Mouse (Mus musculus): ENCODE results near the gene Marveld1.

Marveld1 gene

GRCm38 (mm10) chr19:42147170-42147768 is at the start of gene Marveld1:
Gene Marveld1, plus strand, starts transcription at chr19:42147400.
- peak; percentile 87 for DNase-seq (ENCODE audit: low spot score)

GRCm38 (mm10) chr19:42099406-42099805 is 47.8 kb upstream of the Marveld1 start:
- no peak for DNase-seq (ENCODE audit: low spot score)

GRCm38 (mm10) chr19:42104681-42105080 is 42.5 kb upstream of the Marveld1 start:
- DNase-seq (ENCODE audit: low spot score): no peak

GRCm38 (mm10) chr19:42115783-42116335 is 31.3 kb upstream of the Marveld1 start:
- DNase-seq (ENCODE audit: low spot score): no peak

GRCm38 (mm10) chr19:42118142-42118541 is 29.1 kb upstream of the Marveld1 start:
- DNase-seq (ENCODE audit: low spot score): no peak

DNA sequence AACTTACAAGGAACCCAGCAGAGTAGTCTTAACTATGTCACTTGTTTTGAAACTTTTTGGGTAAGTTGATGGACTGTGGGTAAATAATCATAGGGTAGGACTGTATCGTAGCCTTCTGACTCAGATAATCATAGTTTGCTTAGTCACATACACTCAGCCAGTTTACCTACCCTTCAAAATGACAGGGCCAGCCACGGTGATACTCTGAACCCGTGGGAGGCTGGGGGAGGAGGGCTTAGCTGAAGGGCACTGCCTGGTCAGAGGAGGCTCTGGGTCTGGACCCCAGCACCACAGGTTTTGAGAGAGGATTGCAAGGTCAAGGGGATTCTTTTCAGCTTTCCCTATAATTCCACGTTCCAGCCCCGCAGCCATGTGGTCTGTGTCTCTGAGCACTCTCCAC is 28.6 kb upstream of the Marveld1 start:
- no peak for DNase-seq (ENCODE audit: low spot score)

DNA sequence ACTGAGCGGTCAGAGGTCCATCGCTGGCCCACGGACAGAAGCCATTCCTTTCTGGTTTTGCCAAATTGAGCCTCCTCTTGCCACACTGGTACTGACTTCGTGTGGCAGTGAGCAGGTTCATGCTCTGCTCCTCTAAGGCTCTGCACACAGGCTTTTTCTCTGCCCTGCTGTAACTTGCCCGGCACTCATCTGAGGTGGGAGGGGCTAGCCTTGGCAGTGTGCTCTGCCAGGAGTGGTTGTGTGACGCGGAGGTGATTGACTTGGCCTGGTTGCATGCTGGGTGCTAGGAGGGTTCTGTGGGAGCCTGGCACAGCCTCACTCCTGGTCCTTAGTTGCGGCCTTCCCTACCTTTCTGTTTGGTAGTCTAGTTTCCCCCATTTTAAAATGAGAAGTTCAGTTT is 26.7 kb upstream of the Marveld1 start:
- no peak for DNase-seq (ENCODE audit: low spot score)

DNA sequence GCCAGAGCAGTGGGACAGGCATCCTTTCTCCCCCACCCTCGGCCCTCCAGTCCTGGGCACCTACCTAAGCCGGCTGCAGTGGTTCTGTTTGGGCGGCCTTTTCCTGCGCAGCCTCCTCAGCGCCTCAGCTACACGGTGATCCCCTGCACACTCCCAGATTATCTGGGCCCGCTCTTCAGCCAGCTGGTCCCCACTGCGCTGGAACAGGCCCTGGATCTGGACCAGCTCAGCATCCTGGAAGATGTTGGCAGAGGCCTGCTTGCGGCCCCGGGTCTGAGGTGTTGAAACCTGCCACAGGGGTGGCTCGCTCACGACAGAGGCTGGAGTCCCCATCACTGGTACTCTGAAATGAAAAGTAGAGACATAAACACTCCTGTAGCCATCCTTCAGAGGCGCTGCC is 22.5 kb upstream of the Marveld1 start:
- DNase-seq (ENCODE audit: low spot score): no peak

- DNase-seq (ENCODE audit: low spot score): no peak
These were observed 21.5 kb upstream of the Marveld1 start for GRCm38 (mm10) chr19:42125501-42126218.

GRCm38 (mm10) chr19:42126219-42126605 is 21.0 kb upstream of the Marveld1 start:
- DNase-seq (ENCODE audit: low spot score): no peak

DNA sequence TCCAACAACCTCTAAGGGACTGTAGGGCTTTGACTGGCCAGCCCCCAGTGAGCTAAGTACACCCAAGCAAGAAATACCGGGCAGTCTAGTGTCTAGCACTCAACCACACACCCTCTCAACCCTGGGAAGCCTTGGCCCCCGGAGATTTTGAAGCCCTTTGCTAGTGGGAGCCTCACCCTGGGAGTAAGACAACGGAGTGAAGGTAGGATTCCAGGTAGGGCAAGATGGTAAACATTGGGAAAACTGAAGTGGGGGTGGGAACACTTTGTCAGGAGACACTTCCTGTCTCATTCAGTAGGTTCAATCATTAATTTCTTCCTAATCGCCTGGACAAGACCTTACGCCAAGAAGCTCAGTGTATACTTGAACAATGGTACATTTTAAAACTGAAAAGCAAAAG is 20.2 kb upstream of the Marveld1 start:
- no peak for DNase-seq (ENCODE audit: low spot score)

GRCm38 (mm10) chr19:42128052-42128740 is 19.0 kb upstream of the Marveld1 start:
- DNase-seq (ENCODE audit: low spot score): peak; percentile 31

- DNase-seq (ENCODE audit: low spot score): peak; percentile 99
These were observed 18.3 kb upstream of the Marveld1 start, which contains the start of gene Avpi1 for GRCm38 (mm10) chr19:42128787-42129508. Gene Avpi1, minus strand, starts transcription at chr19:42129059.

DNA sequence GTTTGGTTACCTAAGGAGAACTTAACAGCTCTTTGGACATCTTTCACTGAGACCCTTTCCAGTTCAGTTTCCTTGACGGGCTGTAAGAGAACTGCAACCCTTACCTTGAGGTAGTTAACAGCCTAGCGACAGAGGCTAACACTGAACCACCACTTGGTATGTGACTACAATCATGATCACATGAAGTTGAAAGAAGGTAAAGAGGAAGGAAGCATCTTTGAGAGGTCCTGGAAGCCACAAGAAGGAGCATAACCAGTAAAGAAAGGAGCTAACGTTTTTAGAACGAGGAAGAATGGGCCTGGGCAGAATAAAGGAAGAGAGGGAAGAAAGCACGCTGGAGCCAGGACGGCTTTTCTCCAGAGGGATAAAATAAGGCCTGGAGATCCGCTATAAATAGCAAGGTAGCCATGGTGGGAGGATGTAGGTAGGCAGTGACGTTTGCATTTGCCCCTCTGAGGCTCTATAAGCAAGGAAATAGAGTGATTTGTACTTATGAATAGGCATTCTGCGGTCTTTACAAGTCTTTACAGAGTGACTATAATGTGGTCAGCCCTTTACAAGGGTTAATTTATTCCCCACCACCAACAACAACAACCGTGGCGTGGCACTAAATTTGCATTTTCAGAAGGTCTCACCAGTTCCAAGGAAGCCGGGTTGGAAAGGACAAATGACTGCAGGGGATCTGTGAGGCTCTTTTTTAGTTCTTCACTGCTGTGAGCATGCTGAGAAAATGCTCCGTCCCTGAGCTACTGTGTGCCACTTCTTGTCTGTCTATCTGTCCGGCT is 17.5 kb upstream of the Marveld1 start:
- DNase-seq (ENCODE audit: low spot score): no peak

- DNase-seq (ENCODE audit: low spot score): no peak
These were observed 16.9 kb upstream of the Marveld1 start for GRCm38 (mm10) chr19:42130294-42130606.

- DNase-seq (ENCODE audit: low spot score): peak; percentile 26
These were observed 16.1 kb upstream of the Marveld1 start for GRCm38 (mm10) chr19:42131101-42131500.

DNA sequence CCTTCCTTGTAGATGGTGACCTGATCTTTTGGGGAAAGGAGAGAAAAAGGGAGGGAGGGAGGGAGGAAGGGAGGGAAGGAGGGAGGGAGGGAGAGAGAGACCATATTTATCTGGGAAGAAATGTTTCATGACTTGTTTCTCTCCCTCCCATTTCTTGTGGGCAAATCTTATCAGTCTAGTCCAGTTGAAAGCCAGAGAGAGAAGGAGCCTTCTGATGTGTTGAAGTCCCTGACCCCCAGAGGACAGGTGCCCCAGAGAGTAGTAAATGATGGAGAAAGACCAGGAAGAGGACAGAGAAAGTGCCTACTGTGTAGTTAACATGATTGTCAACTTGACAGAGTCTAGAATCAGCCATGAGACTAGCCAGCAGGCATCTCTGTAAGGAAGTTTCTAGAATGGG is 12.1 kb upstream of the Marveld1 start:
- no peak for DNase-seq (ENCODE audit: low spot score)

- DNase-seq (ENCODE audit: low spot score): no peak
These were observed 11.1 kb upstream of the Marveld1 start for GRCm38 (mm10) chr19:42136126-42136525.

DNA sequence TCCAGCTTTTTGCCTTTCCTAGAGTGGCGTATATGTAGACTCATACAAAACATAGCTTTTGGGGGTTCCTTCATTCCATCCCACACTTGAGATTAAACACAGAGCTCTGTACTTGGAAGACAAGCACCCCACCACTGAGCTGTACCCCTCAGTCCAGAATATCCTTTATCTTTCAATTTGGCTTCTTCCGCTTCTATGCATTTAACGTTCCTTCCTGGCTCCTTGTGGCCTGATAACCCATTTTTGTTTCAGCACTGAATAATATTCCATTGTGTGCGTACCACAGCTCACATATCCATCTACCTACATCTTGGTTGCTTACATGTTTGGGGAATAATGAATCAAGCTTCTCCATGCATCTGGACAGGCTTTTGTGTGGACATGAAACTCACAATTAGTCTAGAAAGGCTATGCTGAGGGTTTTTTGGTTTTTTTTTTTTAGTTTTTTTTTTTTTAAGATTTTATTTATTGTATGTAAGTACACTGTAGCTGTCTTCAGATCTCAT is 10.0 kb upstream of the Marveld1 start:
- DNase-seq (ENCODE audit: low spot score): no peak

DNA sequence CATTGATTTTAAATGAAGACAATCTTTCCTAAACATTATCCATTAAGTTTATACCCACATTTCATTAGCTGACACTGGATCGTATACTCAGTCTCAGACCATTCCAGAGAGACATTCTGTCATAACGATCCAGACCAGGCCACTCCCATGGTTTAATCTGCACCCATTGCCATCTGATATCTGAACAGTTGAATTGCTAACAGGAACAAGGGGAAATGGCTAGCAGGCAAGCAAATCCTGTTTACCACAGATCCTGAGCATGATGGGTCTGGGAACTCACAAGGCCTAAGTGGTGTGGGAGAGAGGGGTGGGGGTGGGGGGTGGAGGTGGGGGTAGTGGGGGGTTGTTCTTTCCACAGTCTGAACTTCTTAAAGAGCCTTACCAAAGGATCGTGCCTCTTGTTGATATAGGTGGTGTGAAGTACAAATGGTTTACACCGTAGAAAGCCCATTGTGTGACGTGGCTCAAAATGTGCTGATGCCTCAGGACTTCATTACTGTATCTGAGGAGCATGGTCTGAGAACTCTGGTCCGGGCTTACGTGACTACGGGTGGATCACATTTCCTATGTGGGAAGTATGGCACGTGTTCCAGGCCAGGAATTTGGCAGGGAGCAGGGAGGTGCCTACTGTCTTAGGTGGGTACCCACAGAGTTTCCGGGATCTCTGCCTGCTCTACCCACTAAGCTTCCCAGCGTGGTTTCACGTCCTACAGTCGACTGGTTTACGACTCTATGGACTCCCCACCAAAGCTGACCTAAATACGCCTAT is 8.5 kb upstream of the Marveld1 start:
- no peak for DNase-seq (ENCODE audit: low spot score)

Measured in urinary bladder, postnatal 14 days (tissue).